Mouse (Mus musculus): Measurements from ENCODE around the gene Ackr4. TPM values are rescaled to one million over a fixed set of nuclear protein-coding genes. Genes with fewer than 3 reads are reported as not detected.
A peak's percentile ranks its signal among the peaks of the same experiment; 100 is the strongest.

Gene Ackr4
- polyA plus RNA-seq, 1 experiment from 2014 or later, result 0.44 TPM

DNA sequence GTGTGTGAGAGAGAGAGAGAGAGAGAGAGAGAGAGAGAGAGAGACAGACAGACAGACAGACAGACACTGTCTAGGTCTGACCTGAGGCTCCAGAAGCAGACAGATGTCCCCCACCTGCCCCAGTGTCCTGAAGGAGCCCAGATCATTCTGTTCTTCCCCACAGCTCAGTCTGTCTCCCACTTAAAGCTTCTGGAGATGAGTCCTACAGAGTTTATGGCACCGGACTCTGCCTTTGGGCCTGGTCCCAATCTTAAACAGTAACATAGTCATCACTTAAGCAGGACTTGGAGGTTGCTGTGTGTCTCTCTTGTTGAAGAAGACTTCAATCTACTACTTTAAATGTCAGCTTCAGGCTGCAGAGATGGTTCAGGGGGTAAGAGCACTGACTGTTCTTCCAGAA lies 48.0 kb downstream of the Ackr4 start:
- H3K9me3 ChIP-seq (replicated peaks), result no peaks in the 10 kb centered on the region
- 90% methylated on average over 1 of the region's 1 CpGs for WGBS (ENCODE audit: insufficient replicate concordance)
- no peak for DNase-seq
- no peak overlapping the region for H3K9ac ChIP-seq
- H3K36me3 ChIP-seq, result peaks cover 11% of the 10 kb centered on the region; the same call in 1 of the 2 replicates
- H3K27me3 ChIP-seq, result no peaks in the 10 kb centered on the region
- no peaks in the 10 kb centered on the region for H3K4me1 ChIP-seq (replicated peaks)
- ATAC-seq (ENCODE audit: low read depth), result no peak
- no peak overlapping the region for H3K27ac ChIP-seq
- H3K4me3 ChIP-seq (replicated peaks), result no peak overlapping the region
- no peak overlapping the region for H3K4me2 ChIP-seq

- Histone ChIP-seq H3K9ac (no peak overlapping the region), H3K4me3 (replicated peaks) (no peak overlapping the region), H3K27me3 (no peaks in the 10 kb centered on the region), H3K27ac (no peak overlapping the region), H3K36me3 (0 out of 2 replicates have a peak, but pooled peaks cover 3% of the 10 kb centered on the region), H3K9me3 (replicated peaks) (no peaks in the 10 kb centered on the region), H3K4me1 (replicated peaks) (peaks cover 5% of the 10 kb centered on the region; the same call in 1 of the 2 replicates), H3K4me2 (no peak overlapping the region)
- DNase-seq, result no peak
- 50% methylated on average over 2 of the region's 2 CpGs for WGBS (ENCODE audit: insufficient replicate concordance)
- ATAC-seq (ENCODE audit: low read depth), result no peak
These were observed 50.9 kb downstream of the Ackr4 start for GRCm38 (mm10) chr9:104075808-104076207.

- Histone ChIP-seq H3K4me1 (replicated peaks) (peaks cover 8% of the 10 kb centered on the region; the same call in 1 of the 2 replicates), H3K36me3 (0 out of 2 replicates have a peak, but pooled peaks cover under 1% of the 10 kb centered on the region), H3K9ac (no peak overlapping the region), H3K9me3 (replicated peaks) (no peaks in the 10 kb centered on the region), H3K27ac (peak overlapping the region; percentile 47; the same call in 1 of the 2 replicates), H3K27me3 (no peaks in the 10 kb centered on the region), H3K4me3 (replicated peaks) (no peak overlapping the region), H3K4me2 (no peak overlapping the region)
- WGBS (ENCODE audit: insufficient replicate concordance), result 46% methylated on average over 8 of the region's 8 CpGs
- DNase-seq (no peak), ATAC-seq (ENCODE audit: low read depth) (peak; percentile 67)
These were observed 55.7 kb downstream of the Ackr4 start for GRCm38 (mm10) chr9:104070863-104071604.

GRCm38 (mm10) chr9:104070241-104070640 lies 56.5 kb downstream of the Ackr4 start:
- no peak overlapping the region for H3K27ac ChIP-seq
- H3K4me3 ChIP-seq (replicated peaks), result no peak overlapping the region
- H3K4me1 ChIP-seq (replicated peaks), result peaks cover 8% of the 10 kb centered on the region; the same call in 1 of the 2 replicates
- no peak overlapping the region for H3K9ac ChIP-seq
- ATAC-seq (ENCODE audit: low read depth) (no peak), DNase-seq (no peak)
- no peaks in the 10 kb centered on the region for H3K9me3 ChIP-seq (replicated peaks)
- H3K36me3 ChIP-seq, result no peaks in the 10 kb centered on the region
- no peak overlapping the region for H3K4me2 ChIP-seq
- no peaks in the 10 kb centered on the region for H3K27me3 ChIP-seq
- 41% methylated on average over 4 of the region's 4 CpGs for WGBS (ENCODE audit: insufficient replicate concordance)

- no peak for DNase-seq
- Histone ChIP-seq H3K4me1 (replicated peaks) (peaks cover 24% of the 10 kb centered on the region), H3K27me3 (no peaks in the 10 kb centered on the region), H3K9ac (no peak overlapping the region), H3K36me3 (peaks cover 14% of the 10 kb centered on the region), H3K9me3 (replicated peaks) (no peaks in the 10 kb centered on the region), H3K4me3 (replicated peaks) (0 out of 2 replicates have a peak overlapping the region, but pooled peaks have one; percentile 14), H3K4me2 (peak overlapping the region; percentile 28), H3K27ac (no peak overlapping the region)
- no peak for ATAC-seq (ENCODE audit: low read depth)
- 22% methylated on average over 1 of the region's 1 CpGs for WGBS (ENCODE audit: insufficient replicate concordance)
These were observed 62.2 kb downstream of the Ackr4 start for GRCm38 (mm10) chr9:104064571-104064970.

DNA sequence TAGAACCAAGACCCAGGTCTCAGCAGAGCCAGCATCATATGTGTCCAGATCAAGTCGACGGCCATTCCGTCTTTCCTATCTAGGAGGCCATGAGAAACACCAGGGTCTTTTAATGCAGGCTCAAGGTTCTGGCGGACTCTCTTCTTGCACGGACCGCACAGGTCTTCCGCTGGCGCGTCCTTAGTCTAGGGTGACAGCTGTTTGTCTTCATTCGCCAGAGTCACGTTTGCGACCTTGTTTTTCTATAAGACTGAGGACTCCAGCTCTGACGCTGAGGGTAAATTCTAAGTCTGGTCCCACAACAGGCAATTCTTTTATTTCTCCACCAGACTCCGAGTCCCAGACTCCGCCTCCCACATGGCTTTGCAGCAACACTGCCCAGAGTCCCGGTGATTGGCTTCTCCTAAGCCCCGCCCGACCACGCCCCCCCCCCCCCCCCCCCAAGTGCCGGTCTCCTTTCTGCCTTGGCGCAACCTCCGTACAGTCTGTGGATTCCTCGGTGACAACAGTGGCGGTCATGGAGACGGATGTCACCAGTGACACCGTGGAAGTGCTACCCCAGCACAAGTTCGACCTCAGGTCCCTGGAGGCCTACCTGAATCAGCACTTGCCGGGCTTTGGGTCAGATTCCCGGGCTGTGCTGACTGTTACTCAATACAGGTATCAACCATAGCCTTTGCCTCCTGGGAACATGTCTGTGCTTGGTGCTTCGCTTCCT lies 63.3 kb downstream of the Ackr4 start, which contains the start of gene Acad11:
TSS of gene Acad11 (plus strand) at position 134 of the 718 bp plus-strand sequence.
- Histone ChIP-seq H3K36me3 (peaks cover 19% of the 10 kb centered on the region), H3K9me3 (replicated peaks) (no peaks in the 10 kb centered on the region), H3K27me3 (no peaks in the 10 kb centered on the region), H3K4me1 (replicated peaks) (peaks cover 24% of the 10 kb centered on the region), H3K27ac (peak within 1 kb of the TSS; percentile 58), H3K4me2 (peak within 1 kb of the TSS; percentile 93), H3K4me3 (replicated peaks) (peak within 1 kb of the TSS; percentile 87), H3K9ac (peak within 1 kb of the TSS; percentile 87)
- under 1% methylated on average over 28 of the region's 30 CpGs for WGBS (ENCODE audit: insufficient replicate concordance)
- ATAC-seq (ENCODE audit: low read depth), result peak; percentile 96
- peak; percentile 73 for DNase-seq

DNA sequence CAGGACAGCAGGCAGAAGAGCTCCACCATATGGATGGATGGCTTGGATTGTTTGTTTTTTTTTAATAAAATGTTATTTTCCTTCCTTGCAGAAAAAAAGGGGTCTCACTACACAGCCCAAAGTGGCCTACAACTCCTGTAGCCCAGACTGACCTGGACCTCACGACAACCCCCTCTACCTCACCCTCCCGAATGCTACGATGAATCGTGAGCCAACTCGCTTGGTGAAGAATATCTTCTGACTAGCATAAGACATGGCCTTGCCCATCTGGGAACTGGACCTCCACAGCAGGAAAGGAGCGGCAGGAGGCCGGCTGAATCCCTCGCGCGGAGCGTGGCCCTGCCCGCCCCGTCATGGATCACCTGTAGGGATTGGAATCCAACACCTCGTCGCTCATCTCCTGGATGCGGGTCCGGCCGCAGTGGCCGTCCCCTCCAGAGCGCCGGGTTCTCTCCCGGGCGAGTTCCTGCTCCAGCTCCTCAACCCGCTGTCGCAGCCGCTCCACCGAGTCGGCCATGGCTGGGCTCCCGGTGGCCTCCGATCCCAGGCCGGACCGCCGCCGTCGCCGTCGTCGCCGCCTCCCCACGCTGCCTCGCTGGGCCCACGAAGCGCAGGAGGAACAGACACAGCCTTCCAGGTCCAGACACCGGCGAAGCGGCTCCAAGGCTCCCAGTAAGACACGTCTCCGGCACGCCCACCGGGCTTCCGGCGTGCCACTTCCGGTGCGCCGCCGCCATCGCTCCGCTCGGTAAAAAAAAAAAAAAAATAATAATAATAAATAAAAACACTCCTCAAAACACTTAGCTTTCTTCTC lies 64.1 kb downstream of the Ackr4 start, which contains the start of gene Uba5:
TSS of gene Uba5 (minus strand) at position 705 of the 814 bp plus-strand sequence.
- peak; percentile 61 for DNase-seq
- no peaks in the 10 kb centered on the region for H3K27me3 ChIP-seq
- peak within 1 kb of the TSS; percentile 93 for H3K4me2 ChIP-seq
- 1% methylated on average over 59 of the region's 59 CpGs for WGBS (ENCODE audit: insufficient replicate concordance)
- H3K36me3 ChIP-seq, result peaks cover 25% of the 10 kb centered on the region
- H3K9ac ChIP-seq, result peak within 1 kb of the TSS; percentile 87
- H3K4me1 ChIP-seq (replicated peaks), result peaks cover 24% of the 10 kb centered on the region
- H3K4me3 ChIP-seq (replicated peaks), result peak within 1 kb of the TSS; percentile 87
- no peaks in the 10 kb centered on the region for H3K9me3 ChIP-seq (replicated peaks)
- peak; percentile 75 for ATAC-seq (ENCODE audit: low read depth)
- peak within 1 kb of the TSS; percentile 58 for H3K27ac ChIP-seq

- Histone ChIP-seq H3K27me3 (no peaks in the 10 kb centered on the region), H3K27ac (no peak overlapping the region), H3K4me3 (replicated peaks) (no peak overlapping the region), H3K4me1 (replicated peaks) (no peaks in the 10 kb centered on the region), H3K4me2 (no peak overlapping the region), H3K9ac (no peak overlapping the region), H3K9me3 (replicated peaks) (no peaks in the 10 kb centered on the region), H3K36me3 (peaks cover 88% of the 10 kb centered on the region)
- DNase-seq (no peak), ATAC-seq (ENCODE audit: low read depth) (no peak)
- WGBS (ENCODE audit: insufficient replicate concordance), result 74% methylated on average over 6 of the region's 6 CpGs
These were observed 75.7 kb downstream of the Ackr4 start for GRCm38 (mm10) chr9:104051028-104051427.

DNA sequence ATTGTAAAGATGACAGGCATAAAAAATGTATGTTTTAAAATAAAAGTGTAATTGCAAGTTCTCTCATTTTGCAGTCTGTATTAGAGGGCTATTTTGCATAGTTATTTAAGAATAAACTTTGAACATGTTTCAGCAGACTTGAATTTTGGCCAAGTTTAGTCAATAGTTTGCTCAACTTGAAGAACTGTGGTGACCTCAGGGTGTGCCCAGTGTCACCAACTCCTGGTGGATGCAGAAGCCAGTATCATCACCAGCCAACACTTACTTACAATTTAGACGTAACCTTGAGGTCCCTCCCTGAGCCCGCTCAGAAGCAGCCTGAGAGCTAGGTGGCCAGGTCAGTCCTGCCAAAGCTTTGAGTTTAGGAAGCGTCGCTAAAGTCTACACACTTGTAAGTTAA lies 83.1 kb downstream of the Ackr4 start:
- DNase-seq, result no peak
- Histone ChIP-seq H3K4me2 (no peak overlapping the region), H3K36me3 (peaks cover 24% of the 10 kb centered on the region), H3K9me3 (replicated peaks) (no peaks in the 10 kb centered on the region), H3K4me3 (replicated peaks) (no peak overlapping the region), H3K27me3 (no peaks in the 10 kb centered on the region), H3K9ac (no peak overlapping the region), H3K27ac (no peak overlapping the region), H3K4me1 (replicated peaks) (no peaks in the 10 kb centered on the region)
- ATAC-seq (ENCODE audit: low read depth), result no peak
- 74% methylated on average over 4 of the region's 4 CpGs for WGBS (ENCODE audit: insufficient replicate concordance)

DNA sequence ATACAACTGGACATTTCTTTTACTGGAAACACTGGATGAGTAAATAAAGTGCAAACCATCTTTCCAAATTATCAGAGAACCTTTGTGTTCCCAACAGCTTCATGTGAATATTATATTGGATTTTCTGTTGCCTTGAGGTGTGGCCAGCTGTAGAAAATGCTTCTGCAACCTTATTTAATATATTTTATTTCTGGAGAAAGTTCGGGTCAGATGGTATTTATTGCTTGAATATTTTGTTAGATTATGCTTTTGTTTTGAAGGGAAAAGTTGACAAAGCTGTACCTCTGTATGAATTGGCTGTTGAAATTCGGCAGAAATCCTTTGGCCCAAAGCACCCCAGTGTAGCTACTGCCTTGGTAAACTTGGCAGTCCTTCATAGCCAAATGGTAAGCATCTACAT lies 86.4 kb downstream of the Ackr4 start, which contains the start of gene Gm28305:
TSS of gene Gm28305 (plus strand) at position 301 of the 400 bp plus-strand sequence.
- no peaks in the 10 kb centered on the region for H3K27me3 ChIP-seq
- no peak within 1 kb of the TSS for H3K27ac ChIP-seq
- H3K4me3 ChIP-seq (replicated peaks), result no peak within 1 kb of the TSS
- DNase-seq, result no peak
- no peak within 1 kb of the TSS for H3K4me2 ChIP-seq
- H3K9ac ChIP-seq, result no peak within 1 kb of the TSS
- H3K9me3 ChIP-seq (replicated peaks), result no peaks in the 10 kb centered on the region
- H3K36me3 ChIP-seq, result no peaks in the 10 kb centered on the region
- WGBS (ENCODE audit: insufficient replicate concordance), result 51% methylated on average over 2 of the region's 2 CpGs
- no peak for ATAC-seq (ENCODE audit: low read depth)
- H3K4me1 ChIP-seq (replicated peaks), result no peaks in the 10 kb centered on the region

- DNase-seq (no peak), ATAC-seq (ENCODE audit: low read depth) (no peak)
- H3K9ac ChIP-seq, result no peak overlapping the region
- no peak overlapping the region for H3K4me3 ChIP-seq (replicated peaks)
- H3K9me3 ChIP-seq (replicated peaks), result no peaks in the 10 kb centered on the region
- WGBS (ENCODE audit: insufficient replicate concordance), result 50% methylated on average over 4 of the region's 4 CpGs
- H3K27me3 ChIP-seq, result no peaks in the 10 kb centered on the region
- H3K4me2 ChIP-seq, result no peak overlapping the region
- H3K4me1 ChIP-seq (replicated peaks), result no peaks in the 10 kb centered on the region
- no peak overlapping the region for H3K27ac ChIP-seq
- H3K36me3 ChIP-seq, result no peaks in the 10 kb centered on the region
These were observed 87.0 kb downstream of the Ackr4 start for GRCm38 (mm10) chr9:104039742-104040141.
